Mouse (Mus musculus) liver, adult 2 months (tissue): Measurements from ENCODE around the gene Pbx2.

Source experiments
- CTCF ChIP-seq: fragments of 200-500 bp; IDR thresholded peaks from 2 replicates; pipeline ENCODE4 v1.5.1; 2011; ENCODE audit warnings: low read depth, low read length, control low read depth
- POLR2A ChIP-seq: fragments of 200-500 bp; IDR thresholded peaks from 2 replicates; pipeline ENCODE4 v1.6.1; 2011; ENCODE audit warnings: low read length, control low read depth; ENCODE audit not compliant: insufficient read depth; ENCODE audit errors: extremely low read depth

- no peak for TF ChIP-seq CTCF
- no peak for TF ChIP-seq POLR2A
These were observed 13.6 kb downstream of the Pbx2 start for GRCm38 (mm10) chr17:34604511-34605237.
